Mouse (Mus musculus) neural tube, embryonic 13.5 days (tissue): ENCODE data around the gene 1700069L16Rik. TPM values are rescaled to one million over a fixed set of nuclear protein-coding genes. Genes with fewer than 3 reads are reported as not detected.
A peak's percentile ranks its signal among the peaks of the same experiment; 100 is the strongest.

Experiments
- ATAC-seq: fragments of 200-750 bp; cut with Nextera tagmentation; 2 replicates; pipeline ENCODE4 v1.8.0; 2017; ENCODE audit warnings: low read depth, mild to moderate bottlenecking, moderate TSS enrichment, moderate library complexity
- H3K27ac ChIP-seq: fragments of 300-500 bp; sonication (generic); replicated peaks from 2 replicates; pipeline ENCODE4 v1.5.1; 2015; ENCODE audit warnings: moderate library complexity, mild to moderate bottlenecking, inconsistent platforms
- H3K27me3 ChIP-seq: fragments of 300-500 bp; sonication (generic); 2 replicates; pipeline ENCODE4 v1.6.1; 2015; ENCODE audit warnings: mild to moderate bottlenecking, inconsistent platforms
- H3K36me3 ChIP-seq: fragments of 300-500 bp; sonication (generic); 2 replicates; pipeline ENCODE4 v1.6.1; 2015; ENCODE audit warnings: mild to moderate bottlenecking, inconsistent platforms
- H3K4me1 ChIP-seq: fragments of 300-500 bp; sonication (generic); replicated peaks from 2 replicates; pipeline ENCODE4 v1.6.1; 2015; ENCODE audit warnings: inconsistent platforms
- H3K4me2 ChIP-seq: fragments of 300-500 bp; sonication (generic); 2 replicates; pipeline ENCODE4 v1.6.1; 2015; ENCODE audit warnings: inconsistent platforms, mild to moderate bottlenecking, moderate library complexity
- H3K4me3 ChIP-seq: fragments of 300-500 bp; sonication (generic); 2 replicates; pipeline ENCODE4 v1.5.1; 2015; ENCODE audit warnings: mild to moderate bottlenecking, inconsistent platforms
- H3K9ac ChIP-seq: fragments of 300-500 bp; sonication (generic); 2 replicates; pipeline ENCODE4 v1.6.1; 2015; ENCODE audit warnings: moderate library complexity, mild to moderate bottlenecking, inconsistent platforms
- H3K9me3 ChIP-seq: fragments of 300-500 bp; sonication (generic); 2 replicates; pipeline ENCODE4 v1.6.1; 2016; ENCODE audit warnings: inconsistent platforms
- WGBS: fragments of 180-500 bp; shearing (Covaris S2); methylation state at CpG from one replicate; pipeline ENCODE4 v1.1.7; 2015; 5-methylcytosine and 5-hydroxymethylcytosine counted together
- polyA plus RNA-seq: library from polyadenylated mRNA; unstranded; fragments of >200 nt; fragmentation: Nextera tagmentation; extraction: Ambion mirVana; gene quantifications from 2 replicates; pipeline ENCODE4 v1.2.1, GENCODE M21; 2015

Gene 1700069L16Rik
- polyA plus RNA-seq, 1 experiment from 2014 or later, result not detected

DNA sequence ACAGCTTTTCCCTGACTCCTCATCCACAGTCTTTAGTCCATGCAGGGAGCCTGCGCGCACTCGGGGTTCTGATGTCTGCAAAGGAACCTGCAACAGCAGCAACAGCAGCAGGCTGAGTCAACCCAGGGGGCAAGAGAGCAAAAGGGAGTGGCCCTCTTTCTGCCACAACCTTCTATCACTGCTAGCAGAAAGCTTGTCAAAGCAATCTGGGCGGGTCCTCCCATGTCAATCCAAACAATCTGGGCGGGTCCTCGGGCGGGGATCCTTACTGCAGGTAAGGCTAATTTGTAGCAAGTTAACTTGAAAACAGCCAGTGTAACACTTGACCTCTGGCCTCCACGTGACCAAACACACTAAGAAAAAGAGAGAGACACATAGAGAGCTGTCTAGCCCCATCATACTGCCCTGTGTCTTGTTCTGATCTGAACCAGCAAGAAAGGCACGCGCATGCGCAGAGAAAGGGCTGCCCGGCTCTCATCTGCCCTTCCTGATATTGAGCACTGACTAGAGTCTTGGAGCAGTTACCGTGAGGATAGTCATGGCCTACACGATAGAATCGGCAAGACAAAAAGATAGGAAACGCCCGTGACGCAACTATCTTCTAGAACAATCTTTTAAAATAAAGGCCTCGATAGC lies 24.1 kb downstream of the 1700069L16Rik start:
- H3K4me2 ChIP-seq, result no peak overlapping the region
- no peaks in the 10 kb centered on the region for H3K36me3 ChIP-seq
- no peaks in the 10 kb centered on the region for H3K27me3 ChIP-seq
- no peak overlapping the region for H3K27ac ChIP-seq
- H3K9me3 ChIP-seq, result no peaks in the 10 kb centered on the region
- WGBS, result 77% methylated on average over 19 of the region's 19 CpGs
- H3K9ac ChIP-seq, result no peak overlapping the region
- H3K4me1 ChIP-seq, result peaks cover 23% of the 10 kb centered on the region
- no peak overlapping the region for H3K4me3 ChIP-seq
- no peak for ATAC-seq

DNA sequence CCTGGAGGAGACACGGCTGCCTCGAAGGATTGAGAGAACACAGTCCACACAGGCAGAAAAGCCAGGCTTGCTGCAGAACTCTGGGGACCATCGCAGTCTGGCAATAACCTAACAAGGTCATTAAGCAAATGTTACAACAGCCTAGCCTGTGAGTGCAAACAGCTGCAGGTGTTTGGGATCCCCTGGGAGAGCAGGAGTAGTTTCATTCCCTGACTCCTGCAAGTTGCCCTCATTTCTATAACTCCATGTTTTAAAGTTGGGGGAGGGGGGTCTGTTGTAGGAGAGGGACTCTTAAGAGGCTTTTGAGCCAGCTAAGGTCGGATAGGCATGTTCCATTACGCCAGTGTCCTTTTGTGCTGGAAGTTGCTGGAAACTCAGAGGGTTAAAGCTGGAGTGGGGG lies 30.2 kb downstream of the 1700069L16Rik start:
- no peak for ATAC-seq
- Histone ChIP-seq H3K4me2 (no peak overlapping the region), H3K4me1 (peaks cover 31% of the 10 kb centered on the region), H3K27me3 (no peaks in the 10 kb centered on the region), H3K4me3 (no peak overlapping the region), H3K27ac (peak overlapping the region; percentile 28; the same call in 1 of the 2 replicates), H3K36me3 (no peaks in the 10 kb centered on the region), H3K9me3 (no peaks in the 10 kb centered on the region), H3K9ac (no peak overlapping the region)
- WGBS, result 29% methylated on average over 5 of the region's 5 CpGs

- ATAC-seq, result no peak
- Histone ChIP-seq H3K4me3 (no peak overlapping the region), H3K36me3 (no peaks in the 10 kb centered on the region), H3K9me3 (no peaks in the 10 kb centered on the region), H3K4me1 (peaks cover 31% of the 10 kb centered on the region), H3K4me2 (no peak overlapping the region), H3K27me3 (no peaks in the 10 kb centered on the region), H3K9ac (no peak overlapping the region), H3K27ac (peak overlapping the region; percentile 28; the same call in 1 of the 2 replicates)
- 44% methylated on average over 4 of the region's 4 CpGs for WGBS
Measured at GRCm38 (mm10) chr5:113694000-113694399, 30.6 kb downstream of the 1700069L16Rik start.

GRCm38 (mm10) chr5:113693196-113693755 lies 31.3 kb downstream of the 1700069L16Rik start:
- WGBS, result 91% methylated on average over 8 of the region's 8 CpGs
- H3K36me3 ChIP-seq, result no peaks in the 10 kb centered on the region
- ATAC-seq, result no peak
- H3K27me3 ChIP-seq, result no peaks in the 10 kb centered on the region
- no peak overlapping the region for H3K4me2 ChIP-seq
- H3K27ac ChIP-seq, result no peak overlapping the region
- no peaks in the 10 kb centered on the region for H3K9me3 ChIP-seq
- H3K4me3 ChIP-seq, result no peak overlapping the region
- no peak overlapping the region for H3K9ac ChIP-seq
- peaks cover 37% of the 10 kb centered on the region for H3K4me1 ChIP-seq

DNA sequence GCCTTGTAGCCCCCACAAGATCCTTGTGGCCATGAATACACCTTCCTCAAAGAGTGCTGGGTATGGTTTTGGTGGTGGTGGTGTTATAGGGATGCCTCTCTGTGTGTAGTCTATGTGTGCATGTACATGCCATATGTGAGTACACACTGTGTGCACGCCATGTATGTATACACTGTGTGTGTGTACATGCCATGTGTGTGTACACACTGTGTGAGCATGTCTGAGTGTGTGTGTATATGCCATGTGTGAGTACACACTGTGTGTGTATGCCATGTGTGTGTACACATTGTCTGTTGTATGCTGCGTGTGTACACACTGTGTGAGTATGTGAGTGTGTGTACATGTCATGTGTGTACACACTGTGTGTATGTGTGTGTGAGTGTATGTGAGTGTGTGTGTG lies 33.7 kb downstream of the 1700069L16Rik start:
- H3K27ac ChIP-seq, result peak overlapping the region; percentile 79
- WGBS, result 93% methylated on average over 2 of the region's 2 CpGs
- no peaks in the 10 kb centered on the region for H3K9me3 ChIP-seq
- no peak overlapping the region for H3K9ac ChIP-seq
- no peak overlapping the region for H3K4me2 ChIP-seq
- peak; percentile 20; the same call in 1 of the 2 replicates for ATAC-seq
- H3K4me3 ChIP-seq, result no peak overlapping the region
- peaks cover 39% of the 10 kb centered on the region for H3K4me1 ChIP-seq
- H3K27me3 ChIP-seq, result no peaks in the 10 kb centered on the region
- H3K36me3 ChIP-seq, result no peaks in the 10 kb centered on the region

DNA sequence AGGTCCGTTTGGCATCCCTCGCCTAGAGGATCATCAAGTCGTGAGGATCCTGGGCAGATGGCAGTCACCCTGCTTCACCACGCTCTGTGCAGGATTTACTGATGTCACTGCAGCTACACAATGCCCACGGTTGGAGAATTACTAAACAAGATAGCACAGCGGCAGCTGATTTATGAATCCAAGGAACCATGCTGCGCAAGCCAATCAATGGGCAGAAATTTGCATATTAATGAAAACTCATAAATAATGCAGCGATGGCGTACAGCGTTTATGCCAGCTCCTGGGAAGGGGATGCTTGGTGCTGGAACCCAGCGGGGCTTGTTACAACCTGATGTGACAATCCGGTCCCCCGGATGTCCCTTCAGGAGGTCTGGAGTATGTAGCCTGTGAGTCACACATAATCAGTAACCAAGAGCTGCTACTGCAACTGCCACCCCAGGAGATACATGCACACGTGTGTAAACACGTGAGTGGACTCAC lies 34.5 kb downstream of the 1700069L16Rik start:
- Histone ChIP-seq H3K9ac (no peak overlapping the region), H3K9me3 (no peaks in the 10 kb centered on the region), H3K4me3 (no peak overlapping the region), H3K36me3 (no peaks in the 10 kb centered on the region), H3K27me3 (no peaks in the 10 kb centered on the region), H3K4me1 (peaks cover 37% of the 10 kb centered on the region), H3K4me2 (0 out of 2 replicates have a peak overlapping the region, but pooled peaks have one; percentile 5), H3K27ac (peak overlapping the region; percentile 79)
- ATAC-seq, result peak; percentile 78
- WGBS, result 25% methylated on average over 15 of the region's 15 CpGs

DNA sequence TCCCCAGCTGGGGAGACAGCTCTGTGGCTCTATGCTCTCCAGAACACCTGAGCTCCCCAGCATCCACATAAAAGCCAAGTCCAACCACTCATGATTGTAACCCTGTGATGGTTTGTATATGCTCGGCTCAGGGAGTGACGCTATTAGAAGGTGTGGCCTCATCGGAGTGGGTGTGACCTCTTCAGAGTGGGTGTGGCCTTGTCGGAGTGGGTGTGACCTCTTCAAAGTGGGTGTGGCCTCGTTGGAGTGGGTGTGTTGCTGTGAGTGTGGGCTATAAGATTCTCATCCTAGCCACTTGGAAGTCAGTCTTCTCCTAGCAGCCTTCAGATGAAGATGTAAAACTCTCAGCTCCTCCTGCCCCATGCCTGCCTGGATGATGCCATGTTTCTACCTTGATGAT lies 37.1 kb downstream of the 1700069L16Rik start:
- H3K4me2 ChIP-seq, result no peak overlapping the region
- WGBS, result 88% methylated on average over 5 of the region's 5 CpGs

GRCm38 (mm10) chr5:113685471-113685870 lies 39.1 kb downstream of the 1700069L16Rik start:
- peaks cover 4% of the 10 kb centered on the region; the same call in 1 of the 2 replicates for H3K9me3 ChIP-seq

More for the DNA sequence above, 37.1 kb downstream of the 1700069L16Rik start:
- Histone ChIP-seq H3K4me3 (no peak overlapping the region), H3K9ac (no peak overlapping the region), H3K36me3 (no peaks in the 10 kb centered on the region), H3K27ac (no peak overlapping the region), H3K27me3 (no peaks in the 10 kb centered on the region), H3K4me1 (peaks cover 32% of the 10 kb centered on the region), H3K9me3 (no peaks in the 10 kb centered on the region)
- ATAC-seq, result no peak

DNA sequence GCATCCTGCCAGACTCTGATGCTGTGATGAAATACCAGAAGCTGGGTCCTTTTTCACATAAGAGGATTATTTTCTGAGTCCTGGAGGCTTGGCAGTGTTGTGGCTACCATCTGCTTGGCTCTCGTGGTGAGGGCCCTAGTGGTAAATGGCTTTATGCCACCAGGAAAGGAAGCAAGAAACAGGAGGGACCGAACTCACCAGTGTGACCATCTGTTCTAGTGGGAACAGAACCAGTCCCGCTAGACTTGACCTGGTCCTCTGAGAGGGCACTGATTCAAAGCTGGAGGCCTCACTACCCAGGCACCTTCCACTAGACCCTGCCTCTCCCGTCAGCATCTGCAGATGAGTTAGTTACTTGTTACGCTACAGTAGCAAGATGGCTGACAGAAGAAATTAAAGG lies 41.3 kb downstream of the 1700069L16Rik start:
- ATAC-seq, result no peak
- Histone ChIP-seq H3K4me3 (no peak overlapping the region), H3K4me1 (peaks cover 12% of the 10 kb centered on the region), H3K9ac (no peak overlapping the region), H3K27ac (no peak overlapping the region), H3K9me3 (peaks cover 11% of the 10 kb centered on the region; the same call in 1 of the 2 replicates), H3K36me3 (no peaks in the 10 kb centered on the region), H3K27me3 (no peaks in the 10 kb centered on the region), H3K4me2 (no peak overlapping the region)
- WGBS, result 70% methylated on average over 5 of the region's 5 CpGs

More at GRCm38 (mm10) chr5:113685471-113685870, 39.1 kb downstream of the 1700069L16Rik start:
- H3K9ac ChIP-seq, result no peak overlapping the region
- no peak overlapping the region for H3K27ac ChIP-seq
- H3K36me3 ChIP-seq, result no peaks in the 10 kb centered on the region
- no peak overlapping the region for H3K4me3 ChIP-seq
- H3K27me3 ChIP-seq, result no peaks in the 10 kb centered on the region
- H3K4me2 ChIP-seq, result no peak overlapping the region
- peaks cover 26% of the 10 kb centered on the region for H3K4me1 ChIP-seq
- WGBS, result 85% methylated on average over 5 of the region's 5 CpGs
- no peak for ATAC-seq

DNA sequence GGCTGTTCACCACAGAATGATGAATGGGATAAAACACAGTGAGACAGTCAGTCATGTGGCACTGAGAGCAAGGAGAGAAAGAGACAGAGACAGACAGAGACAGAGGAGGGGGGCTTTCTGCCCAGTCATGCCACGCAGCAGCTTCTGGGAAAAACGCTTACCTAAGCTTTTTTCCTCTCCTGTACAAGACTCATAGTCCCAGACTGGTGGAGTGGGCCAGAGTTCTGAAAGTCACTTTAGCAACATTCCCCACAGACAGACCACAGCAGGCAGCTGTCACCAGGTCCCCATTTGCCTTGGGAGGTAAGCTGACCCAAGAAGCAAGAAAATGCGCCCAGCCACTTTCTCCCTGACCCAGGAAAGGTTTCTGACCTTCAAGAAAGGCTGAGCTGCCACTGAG lies 42.1 kb downstream of the 1700069L16Rik start:
- peaks cover 11% of the 10 kb centered on the region for H3K4me1 ChIP-seq
- ATAC-seq, result no peak
- 79% methylated on average over 3 of the region's 3 CpGs for WGBS
- no peak overlapping the region for H3K4me3 ChIP-seq
- no peaks in the 10 kb centered on the region for H3K27me3 ChIP-seq
- H3K9me3 ChIP-seq, result peaks cover 11% of the 10 kb centered on the region; the same call in 1 of the 2 replicates
- no peak overlapping the region for H3K27ac ChIP-seq
- no peak overlapping the region for H3K4me2 ChIP-seq
- no peaks in the 10 kb centered on the region for H3K36me3 ChIP-seq
- H3K9ac ChIP-seq, result no peak overlapping the region

DNA sequence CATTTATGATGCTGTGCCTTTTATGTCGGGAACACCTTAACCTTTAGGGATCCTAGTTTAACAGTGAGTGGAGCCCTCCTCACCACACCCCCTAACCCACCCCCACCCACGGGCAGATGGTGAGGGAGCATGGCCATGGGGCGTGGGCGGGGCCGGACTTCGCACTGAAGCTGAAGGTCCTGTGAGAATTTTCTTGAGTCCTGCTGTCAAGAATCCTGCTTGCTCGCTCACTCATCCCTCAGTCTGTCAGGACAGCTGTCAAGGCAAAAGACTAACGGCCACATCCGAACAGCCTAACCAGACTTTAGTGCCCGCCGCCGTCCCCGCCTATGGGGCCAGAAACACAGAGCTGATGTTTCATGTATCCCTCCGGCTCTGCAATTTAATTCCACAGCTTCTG lies 43.4 kb downstream of the 1700069L16Rik start:
- 62% methylated on average over 14 of the region's 14 CpGs for WGBS
- no peaks in the 10 kb centered on the region for H3K36me3 ChIP-seq
- peaks cover 11% of the 10 kb centered on the region; the same call in 1 of the 2 replicates for H3K9me3 ChIP-seq
- no peak overlapping the region for H3K4me3 ChIP-seq
- H3K4me1 ChIP-seq, result peaks cover 11% of the 10 kb centered on the region
- H3K4me2 ChIP-seq, result no peak overlapping the region
- H3K9ac ChIP-seq, result no peak overlapping the region
- no peaks in the 10 kb centered on the region for H3K27me3 ChIP-seq
- no peak for ATAC-seq
- no peak overlapping the region for H3K27ac ChIP-seq

DNA sequence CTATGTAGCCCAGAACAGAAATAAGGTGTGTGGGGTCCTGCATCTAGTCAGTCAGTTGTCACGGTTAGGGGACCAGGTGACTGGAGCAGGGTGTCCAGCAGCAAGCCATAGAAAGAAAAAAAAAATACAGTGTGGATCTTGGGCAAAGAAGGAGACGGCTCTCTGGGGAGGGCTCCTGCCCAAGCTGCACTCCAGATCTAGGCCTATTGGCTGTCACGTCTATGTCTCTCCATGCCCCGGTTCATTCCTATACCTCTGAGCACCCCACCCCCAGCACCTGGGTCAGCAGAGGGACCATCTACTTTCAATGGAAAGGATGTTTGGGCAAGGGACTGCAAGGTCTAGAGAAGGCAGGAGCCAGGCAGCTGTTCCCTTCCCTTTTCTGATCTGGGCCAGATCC lies 45.1 kb downstream of the 1700069L16Rik start:
- H3K4me3 ChIP-seq, result no peak overlapping the region
- 94% methylated on average over 4 of the region's 4 CpGs for WGBS
- H3K36me3 ChIP-seq, result no peaks in the 10 kb centered on the region
- H3K9ac ChIP-seq, result no peak overlapping the region
- H3K27me3 ChIP-seq, result no peaks in the 10 kb centered on the region
- H3K4me2 ChIP-seq, result no peak overlapping the region
- H3K9me3 ChIP-seq, result peaks cover 11% of the 10 kb centered on the region; the same call in 1 of the 2 replicates
- peaks cover 10% of the 10 kb centered on the region for H3K4me1 ChIP-seq
- no peak for ATAC-seq
- no peak overlapping the region for H3K27ac ChIP-seq
